Mouse (Mus musculus): ENCODE measurements around the gene Rbfox3.
A peak's percentile ranks its signal among the peaks of the same experiment; 100 is the strongest.

Gene Rbfox3

DNA sequence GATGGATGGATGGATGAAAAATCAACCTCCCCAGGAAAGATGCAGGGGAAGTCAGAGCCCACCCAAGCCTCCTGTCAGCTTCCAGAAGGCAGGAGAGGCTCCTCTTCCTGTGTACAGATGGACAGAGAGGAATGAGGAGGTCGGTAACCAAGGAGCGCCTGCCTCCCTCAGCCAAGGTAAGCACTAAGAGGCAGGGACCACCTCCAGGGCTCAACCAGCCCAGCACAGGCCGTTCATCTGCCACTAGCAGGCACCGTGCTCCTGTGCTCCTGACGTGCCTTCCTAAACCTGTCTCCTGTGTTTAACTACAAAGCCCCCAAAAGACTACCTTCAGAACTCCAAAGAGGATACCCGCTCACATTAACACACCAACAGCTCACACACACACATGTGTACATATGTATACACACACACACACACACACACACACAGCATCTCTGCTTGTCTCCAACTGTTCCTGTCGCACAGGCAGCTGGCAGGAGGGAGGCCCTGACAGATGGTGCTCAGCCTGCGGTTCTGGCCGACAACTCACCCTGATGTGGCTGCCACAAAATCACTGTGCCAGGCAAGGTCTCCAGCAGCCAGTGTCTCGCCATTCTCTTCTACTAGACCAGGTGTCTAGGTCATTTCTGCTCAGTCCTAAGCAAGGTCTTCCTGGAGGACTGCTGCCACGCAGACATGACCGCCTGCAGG lies 151.0 kb downstream of the Rbfox3 start:
- DNase-seq (ENCODE audit: low spot score) = no peak

DNA sequence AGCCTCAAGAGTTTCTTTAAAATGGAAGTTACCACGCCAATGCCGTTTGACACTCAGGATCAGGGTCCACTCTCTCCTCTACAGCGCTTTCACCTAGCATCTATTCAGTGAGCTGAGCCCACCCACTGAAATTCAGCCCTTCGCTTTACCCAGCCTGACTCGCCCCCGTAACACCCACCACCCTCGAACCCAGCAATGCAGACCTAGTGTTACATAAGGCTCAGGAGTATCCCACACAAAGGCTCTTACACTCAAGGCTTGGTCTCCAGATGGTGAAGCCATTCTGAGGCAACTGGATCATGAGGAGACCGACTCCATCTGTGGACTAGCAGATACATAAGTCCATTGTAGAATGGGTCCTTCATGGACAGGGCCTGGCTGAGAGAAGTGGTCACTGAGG lies 152.2 kb downstream of the Rbfox3 start:
- no peak for DNase-seq (ENCODE audit: low spot score)

DNA sequence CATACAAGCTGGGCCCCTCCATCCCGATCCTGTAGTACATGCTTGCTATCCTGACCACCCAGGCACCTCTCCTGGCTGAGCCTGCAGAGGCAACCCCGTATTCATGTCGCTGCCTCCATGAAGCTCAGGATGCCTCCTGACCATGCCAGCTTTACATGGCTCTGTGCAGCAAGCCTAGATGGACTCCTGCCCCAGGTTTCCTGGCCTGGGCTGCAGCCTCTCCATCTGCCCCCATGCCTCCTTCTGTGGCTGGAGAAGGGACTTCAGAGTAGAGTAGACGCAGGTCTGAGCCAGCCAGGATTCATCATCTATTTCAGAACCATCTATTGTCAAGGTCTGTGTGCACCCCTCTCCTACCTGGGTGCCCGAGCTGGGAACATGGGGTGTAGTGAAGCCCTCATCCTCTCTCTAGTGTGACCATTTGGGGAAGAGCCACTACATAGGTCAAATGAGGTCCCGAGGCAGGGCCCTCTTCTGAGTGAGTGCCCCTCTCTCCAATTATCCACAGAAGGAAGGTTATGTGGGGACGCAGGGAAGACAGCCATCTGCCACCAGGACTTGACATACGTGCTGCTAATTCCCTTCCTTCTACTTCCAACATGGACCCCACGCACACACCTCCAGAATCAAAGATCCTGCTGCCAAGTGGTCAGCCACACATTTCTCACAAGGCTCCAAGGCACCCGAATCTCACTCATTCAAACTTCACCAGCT lies 153.0 kb downstream of the Rbfox3 start:
- no peak for DNase-seq (ENCODE audit: low spot score)

GRCm38 (mm10) chr11:118757488-118757887 lies 153.9 kb downstream of the Rbfox3 start:
- no peak for DNase-seq (ENCODE audit: low spot score)

- DNase-seq (ENCODE audit: low spot score) = no peak
Observed at GRCm38 (mm10) chr11:118755003-118755402, 156.4 kb downstream of the Rbfox3 start.

GRCm38 (mm10) chr11:118754535-118754934 lies 156.9 kb downstream of the Rbfox3 start:
- DNase-seq (ENCODE audit: low spot score) = no peak

- no peak for DNase-seq (ENCODE audit: low spot score)
Observed at GRCm38 (mm10) chr11:118751879-118752616, 159.3 kb downstream of the Rbfox3 start.

DNA sequence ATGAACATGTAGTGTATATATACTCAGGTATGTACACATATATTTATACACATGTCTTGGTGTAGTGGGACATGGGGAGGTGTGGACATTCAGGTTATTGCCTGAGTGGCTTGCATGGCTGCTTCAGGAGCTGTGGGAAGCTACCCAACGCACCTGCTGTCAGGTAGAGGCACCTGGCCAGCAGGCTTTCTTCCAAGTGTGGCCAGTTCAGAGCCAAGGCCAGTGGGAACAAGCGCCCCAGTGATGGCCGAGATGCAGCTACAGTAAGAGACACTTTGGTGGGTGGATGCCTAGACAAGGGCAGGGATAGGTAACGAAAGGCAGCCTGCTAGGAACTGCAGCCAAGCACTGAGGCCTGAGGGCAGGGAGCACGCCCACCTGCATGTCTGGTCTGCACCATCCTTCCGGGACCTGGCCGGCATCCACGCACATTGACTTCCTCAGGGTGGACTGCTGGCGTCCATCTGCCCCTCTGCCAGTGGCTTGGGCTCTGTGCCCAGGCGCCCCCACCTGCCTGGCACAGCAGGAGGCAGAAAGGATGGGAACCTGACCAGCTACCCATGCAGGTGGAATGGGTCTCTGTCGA lies 160.6 kb downstream of the Rbfox3 start:
- no peak for DNase-seq (ENCODE audit: low spot score)

- no peak for DNase-seq (ENCODE audit: low spot score)
Observed at GRCm38 (mm10) chr11:118749541-118749940, 161.9 kb downstream of the Rbfox3 start.

GRCm38 (mm10) chr11:118748622-118749021 lies 162.8 kb downstream of the Rbfox3 start:
- DNase-seq (ENCODE audit: low spot score) = no peak

GRCm38 (mm10) chr11:118745279-118745678 lies 166.1 kb downstream of the Rbfox3 start:
- DNase-seq (ENCODE audit: low spot score) = no peak

- DNase-seq (ENCODE audit: low spot score) = peak; percentile 84
Observed at GRCm38 (mm10) chr11:118744782-118745181, 166.6 kb downstream of the Rbfox3 start.

- DNase-seq (ENCODE audit: low spot score) = peak; percentile 80
Observed at GRCm38 (mm10) chr11:118742762-118743161, 168.6 kb downstream of the Rbfox3 start.

- DNase-seq (ENCODE audit: low spot score) = peak; percentile 59
Observed at GRCm38 (mm10) chr11:118741262-118741661, 170.1 kb downstream of the Rbfox3 start.

GRCm38 (mm10) chr11:118740001-118740400 lies 171.4 kb downstream of the Rbfox3 start:
- DNase-seq (ENCODE audit: low spot score) = peak; percentile 90

DNA sequence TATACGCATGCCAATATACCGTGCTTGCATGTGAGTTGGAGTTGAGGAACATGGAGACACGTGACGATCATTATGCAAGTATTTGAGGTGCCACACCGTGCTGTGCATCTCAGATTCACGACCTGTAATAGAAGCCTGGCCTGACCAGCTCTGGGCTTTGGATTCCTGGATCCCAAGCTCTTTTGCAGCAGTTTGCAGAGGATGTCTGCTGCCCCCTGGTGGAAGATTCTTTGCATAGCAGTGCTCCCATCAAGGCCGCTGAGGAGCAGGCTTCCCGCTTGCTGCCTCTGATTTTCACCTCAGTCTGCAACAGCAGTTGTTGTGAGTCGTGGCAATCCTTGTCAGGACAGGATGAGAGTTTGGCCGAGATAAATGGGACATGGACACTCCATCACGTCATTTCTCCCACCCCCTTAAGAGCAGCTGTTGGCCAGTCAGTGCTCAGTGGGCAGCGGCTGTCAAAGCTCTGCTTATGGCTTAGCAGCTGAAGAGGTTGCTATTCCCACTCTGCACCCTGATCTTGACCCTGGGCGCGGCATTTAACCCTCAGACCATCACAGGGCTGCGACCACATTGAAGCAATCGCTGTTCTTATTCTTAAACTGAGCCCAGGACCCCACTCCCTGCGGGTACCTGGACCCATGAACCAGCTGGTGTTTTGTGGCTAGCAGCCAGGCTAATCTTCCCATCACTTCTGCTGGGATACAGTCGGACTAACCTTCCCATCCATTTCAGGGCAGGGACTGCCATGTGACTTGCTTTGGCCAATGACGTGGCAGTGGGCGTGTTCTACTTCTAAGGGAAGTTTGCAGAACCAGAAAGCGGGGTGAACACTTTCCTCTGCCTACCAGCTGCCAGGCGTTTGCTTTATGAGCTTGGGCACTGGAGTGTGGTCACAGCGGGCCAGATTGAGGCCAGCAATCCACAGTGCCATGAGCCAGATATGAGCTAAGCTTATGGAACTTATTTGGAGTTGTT lies 172.3 kb downstream of the Rbfox3 start:
- DNase-seq (ENCODE audit: low spot score) = peak; percentile 88

DNA sequence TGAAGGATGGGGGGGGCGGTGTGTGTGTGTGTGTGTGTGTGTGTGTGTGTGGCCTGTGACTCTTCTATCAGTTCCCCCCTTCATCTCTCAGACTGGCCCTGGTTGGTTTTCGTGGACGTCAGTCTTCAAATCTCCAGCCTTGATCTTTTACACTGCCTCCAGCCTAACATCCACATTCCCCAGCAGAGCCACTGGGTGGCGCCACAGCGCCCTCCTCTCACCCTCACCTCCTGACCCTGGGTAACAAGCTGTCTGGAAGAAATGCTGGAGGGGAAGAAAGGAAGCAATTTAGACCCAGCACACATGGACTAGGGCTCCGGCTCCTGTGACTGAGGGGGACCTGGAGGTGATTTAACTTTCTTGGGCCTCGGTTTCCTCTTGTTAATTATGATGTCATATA lies 173.1 kb downstream of the Rbfox3 start:
- DNase-seq (ENCODE audit: low spot score) = no peak

- no peak for DNase-seq (ENCODE audit: low spot score)
Observed at GRCm38 (mm10) chr11:118737821-118738220, 173.6 kb downstream of the Rbfox3 start.

DNA sequence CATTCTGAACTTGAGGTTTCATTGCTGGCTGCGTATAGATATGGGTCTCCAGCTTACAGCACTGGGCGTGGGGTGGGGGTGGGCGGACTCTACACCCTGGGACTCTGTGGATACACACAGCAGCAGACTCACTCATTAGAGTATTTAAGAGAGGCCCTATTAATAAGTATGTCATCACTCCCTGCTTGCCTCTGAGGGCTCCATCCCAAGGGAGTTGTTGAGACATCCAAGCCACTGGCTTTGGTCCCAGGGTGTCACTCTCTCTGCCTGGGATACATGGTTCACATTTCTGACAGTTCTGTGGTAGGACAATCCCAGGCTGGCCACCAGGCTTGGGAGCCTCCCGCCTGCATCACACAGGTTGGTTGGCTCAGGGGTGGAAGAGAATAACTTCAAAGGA lies 174.4 kb downstream of the Rbfox3 start:
- no peak for DNase-seq (ENCODE audit: low spot score)

GRCm38 (mm10) chr11:118731655-118732054 lies 179.7 kb downstream of the Rbfox3 start:
- no peak for DNase-seq (ENCODE audit: low spot score)

- peak; percentile 38 for DNase-seq (ENCODE audit: low spot score)
Observed at GRCm38 (mm10) chr11:118729373-118729772, 182.0 kb downstream of the Rbfox3 start.
